Mouse (Mus musculus) heart, embryonic 11.5 days (tissue): ENCODE data around the gene Gabrr2. TPM values are rescaled to one million over a fixed set of nuclear protein-coding genes. Genes with fewer than 3 reads are reported as not detected.

Source experiments
- ATAC-seq: fragments of 200-750 bp; cut with Nextera tagmentation; replicated peaks from 2 replicates; pipeline ENCODE4 v1.8.0; 2017; ENCODE audit warnings: moderate library complexity; ENCODE audit not compliant: insufficient number of reproducible peaks, low FRiP score, low TSS enrichment
- H3K27ac ChIP-seq: fragments of 300-500 bp; sonication (generic); 2 replicates; pipeline ENCODE4 v1.5.1; 2014; ENCODE audit warnings: mild to moderate bottlenecking, low read depth, low read length
- H3K27me3 ChIP-seq: fragments of 300-500 bp; sonication (generic); 2 replicates; pipeline ENCODE4 v1.6.1; 2014; ENCODE audit warnings: mild to moderate bottlenecking, low read length, mixed read lengths; ENCODE audit not compliant: control insufficient read depth, insufficient read depth
- H3K36me3 ChIP-seq: fragments of 300-500 bp; sonication (generic); 2 replicates; pipeline ENCODE4 v1.6.1; 2014; ENCODE audit warnings: mild to moderate bottlenecking, low read length, moderate library complexity, mixed read lengths; ENCODE audit not compliant: control insufficient read depth, insufficient read depth
- H3K4me1 ChIP-seq: fragments of 300-500 bp; sonication (generic); 2 replicates; pipeline ENCODE4 v1.6.1; 2014; ENCODE audit warnings: low read length; ENCODE audit not compliant: control insufficient read depth, insufficient read depth
- H3K4me2 ChIP-seq: fragments of 300-500 bp; sonication (generic); 2 replicates; pipeline ENCODE4 v1.6.1; 2014; ENCODE audit warnings: mild to moderate bottlenecking, moderate library complexity
- H3K4me3 ChIP-seq: fragments of 300-500 bp; sonication (generic); 2 replicates; pipeline ENCODE4 v1.5.1; 2014; ENCODE audit warnings: low read depth, low read length
- H3K9ac ChIP-seq: fragments of 300-500 bp; sonication (generic); 2 replicates; pipeline ENCODE4 v1.6.1; 2014; ENCODE audit warnings: mild to moderate bottlenecking, low read depth, low read length, moderate library complexity
- H3K9me3 ChIP-seq: fragments of 300-500 bp; sonication (generic); replicated peaks from 2 replicates; pipeline ENCODE4 v1.6.1; 2016; ENCODE audit warnings: low read length; ENCODE audit not compliant: control insufficient read depth
- WGBS: fragments of 180-500 bp; shearing (Covaris S2); extraction: QIAGEN DNeasy Blood & Tissue Kit; methylation state at CpG from one replicate; pipeline ENCODE4 v1.1.7; 2014; ENCODE audit not compliant: insufficient replicate concordance; 5-methylcytosine and 5-hydroxymethylcytosine counted together
- polyA plus RNA-seq: library from polyadenylated mRNA; unstranded; fragments of >200 nt; fragmentation: Nextera tagmentation; extraction: Ambion mirVana; gene quantifications from 2 replicates; pipeline ENCODE4 v1.2.1, GENCODE M21; 2014

Gene Gabrr2
- polyA plus RNA-seq, result 0.16 and 0.31 TPM in 2 replicates

DNA sequence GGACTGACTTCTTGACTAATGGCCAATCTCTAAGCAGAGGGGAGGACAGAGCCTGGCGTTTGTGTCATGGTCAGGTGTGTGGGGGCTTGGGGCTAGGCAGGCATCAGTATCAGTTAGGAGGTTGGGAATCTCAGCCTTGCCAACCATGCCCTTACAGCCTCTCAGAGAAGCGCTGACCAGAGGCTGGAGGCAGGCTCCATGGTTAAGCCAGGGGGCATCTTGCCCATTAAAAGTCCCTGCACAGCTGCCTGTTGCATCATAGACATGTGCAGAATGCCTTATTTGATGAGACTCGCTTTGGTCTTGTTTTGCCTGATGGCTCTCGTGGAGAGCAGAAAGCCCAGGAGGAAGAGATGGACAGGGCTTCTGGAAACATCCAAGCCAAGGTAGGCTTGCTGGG lies at the start of gene Gabrr2:
TSS of gene Gabrr2 (plus strand) at position 19 of the 400 bp plus-strand sequence.
- Histone ChIP-seq H3K4me2 (no peak within 1 kb of the TSS), H3K27me3 (no peaks in the 10 kb centered on the region), H3K36me3 (no peaks in the 10 kb centered on the region), H3K27ac (no peak within 1 kb of the TSS), H3K9me3 (no peaks in the 10 kb centered on the region), H3K4me3 (no peak within 1 kb of the TSS), H3K4me1 (peaks cover 8% of the 10 kb centered on the region), H3K9ac (no peak within 1 kb of the TSS)
- ATAC-seq, result no peak
- WGBS, result 81% methylated on average over 4 of the region's 4 CpGs

- peak; percentile 52; the same call in 1 of the 2 replicates for ATAC-seq
Measured at GRCm38 (mm10) chr4:33018361-33018999, 44.3 kb upstream of the Gabrr2 start.

DNA sequence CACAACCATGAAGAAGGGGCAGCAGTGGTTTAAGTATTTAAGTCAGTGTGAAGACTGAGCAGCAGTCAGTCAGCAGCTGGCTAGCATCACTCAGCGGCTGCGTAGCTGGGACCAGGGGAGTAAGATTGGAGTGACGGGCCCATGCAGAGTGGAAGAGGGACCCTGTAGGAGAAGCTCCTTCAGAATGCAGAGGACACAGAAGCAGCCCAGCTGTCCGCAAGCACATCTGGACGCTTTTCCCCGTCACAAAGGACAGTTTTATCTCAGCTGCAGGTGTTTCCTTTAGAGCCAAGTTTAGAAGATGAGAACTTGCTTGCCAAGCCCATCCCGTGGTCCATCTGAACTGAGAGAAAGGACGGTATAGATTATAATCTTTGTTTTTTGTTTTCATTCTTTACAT lies 38.4 kb upstream of the Gabrr2 start:
- 0 out of 2 replicates have a peak, but pooled peaks cover 3% of the 10 kb centered on the region for H3K36me3 ChIP-seq
- H3K27me3 ChIP-seq, result no peaks in the 10 kb centered on the region
- ATAC-seq, result no peak
- H3K27ac ChIP-seq, result no peak overlapping the region
- 44% methylated on average over 8 of the region's 8 CpGs for WGBS
- no peak overlapping the region for H3K4me3 ChIP-seq
- no peaks in the 10 kb centered on the region for H3K9me3 ChIP-seq
- no peaks in the 10 kb centered on the region for H3K4me1 ChIP-seq
- no peak overlapping the region for H3K4me2 ChIP-seq
- no peak overlapping the region for H3K9ac ChIP-seq

More at GRCm38 (mm10) chr4:33018361-33018999, 44.3 kb upstream of the Gabrr2 start:
- Histone ChIP-seq H3K9ac (no peak overlapping the region), H3K4me3 (no peak overlapping the region), H3K4me1 (no peaks in the 10 kb centered on the region), H3K4me2 (no peak overlapping the region), H3K27ac (no peak overlapping the region), H3K9me3 (no peaks in the 10 kb centered on the region), H3K36me3 (peaks cover 14% of the 10 kb centered on the region), H3K27me3 (no peaks in the 10 kb centered on the region)
- WGBS, result 51% methylated on average over 9 of the region's 9 CpGs

GRCm38 (mm10) chr4:33029104-33029503 lies 33.7 kb upstream of the Gabrr2 start:
- Histone ChIP-seq H3K27me3 (no peaks in the 10 kb centered on the region), H3K9ac (no peak overlapping the region), H3K4me1 (peaks cover 8% of the 10 kb centered on the region), H3K27ac (no peak overlapping the region), H3K4me2 (no peak overlapping the region), H3K4me3 (no peak overlapping the region), H3K36me3 (no peaks in the 10 kb centered on the region), H3K9me3 (no peaks in the 10 kb centered on the region)
- ATAC-seq, result no peak
- WGBS, result 89% methylated on average over 7 of the region's 7 CpGs

DNA sequence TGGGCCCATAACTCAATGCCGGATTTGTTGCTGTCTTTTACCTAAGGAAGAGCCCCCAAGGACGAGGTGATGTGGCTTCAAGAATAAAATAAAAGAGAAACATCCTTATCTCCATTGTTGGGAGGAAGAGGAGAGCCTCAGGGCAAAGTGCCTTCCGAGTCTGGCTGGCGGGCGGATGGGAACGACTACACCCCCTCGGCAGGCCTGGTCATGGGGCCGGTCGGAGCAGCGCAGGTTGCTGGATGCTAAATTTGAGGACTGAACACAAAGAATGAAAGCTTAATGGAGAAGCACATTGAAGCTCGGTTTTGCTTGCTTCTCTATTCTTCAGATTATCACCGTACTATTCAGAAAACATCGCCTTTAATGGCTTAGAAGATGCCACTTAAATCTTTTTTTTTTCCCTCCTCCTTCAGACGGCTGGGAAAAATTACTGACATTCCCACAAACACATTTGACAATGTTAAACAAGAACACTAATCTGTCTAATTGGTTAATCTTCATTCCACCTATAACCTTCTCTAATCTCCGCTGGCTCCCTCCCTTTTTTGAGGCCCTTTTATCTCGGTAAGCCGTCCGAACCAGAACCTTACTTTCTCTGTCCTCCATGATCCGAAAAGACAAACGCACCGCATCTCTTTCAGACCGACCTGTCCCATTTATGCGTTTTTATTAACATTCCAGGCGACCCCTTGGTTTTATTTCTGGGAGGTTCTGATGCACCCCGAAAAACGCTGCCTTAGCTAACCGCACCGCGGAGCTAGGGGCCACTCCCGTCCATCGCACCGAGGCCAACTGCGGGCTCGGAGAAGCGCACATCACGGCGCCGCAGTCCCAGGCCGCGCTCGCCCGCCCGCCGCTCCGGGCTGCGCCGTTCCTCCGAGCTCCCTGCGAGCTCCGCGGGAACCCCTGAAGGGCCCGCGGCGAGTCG lies 32.3 kb upstream of the Gabrr2 start:
- peak overlapping the region; percentile 95 for H3K9ac ChIP-seq
- WGBS, result 2% methylated on average over 55 of the region's 55 CpGs
- peaks cover 3% of the 10 kb centered on the region for H3K36me3 ChIP-seq
- H3K4me1 ChIP-seq, result peaks cover 8% of the 10 kb centered on the region
- peak; percentile 65 for ATAC-seq
- peak overlapping the region; percentile 62 for H3K4me2 ChIP-seq
- H3K27ac ChIP-seq, result peak overlapping the region; percentile 82
- peak overlapping the region; percentile 73 for H3K4me3 ChIP-seq
- H3K9me3 ChIP-seq, result peaks cover 3% of the 10 kb centered on the region; the same call in 1 of the 2 replicates
- H3K27me3 ChIP-seq, result no peaks in the 10 kb centered on the region

- H3K27me3 ChIP-seq, result no peaks in the 10 kb centered on the region
- H3K27ac ChIP-seq, result peak within 1 kb of the TSS; percentile 82
- H3K36me3 ChIP-seq, result peaks cover 6% of the 10 kb centered on the region
- H3K9ac ChIP-seq, result peak within 1 kb of the TSS; percentile 95
- WGBS, result under 1% methylated on average over 97 of the region's 123 CpGs
- peak; percentile 97 for ATAC-seq
- H3K4me1 ChIP-seq, result peaks cover 8% of the 10 kb centered on the region
- peaks cover 5% of the 10 kb centered on the region; the same call in 1 of the 2 replicates for H3K9me3 ChIP-seq
- H3K4me3 ChIP-seq, result peak within 1 kb of the TSS; percentile 73
- peak within 1 kb of the TSS; percentile 62 for H3K4me2 ChIP-seq
Measured at GRCm38 (mm10) chr4:33031195-33031960, 31.4 kb upstream of the Gabrr2 start, which contains the start of gene Ube2j1. Ube2j1 (plus strand) TSS chr4:33031416.

DNA sequence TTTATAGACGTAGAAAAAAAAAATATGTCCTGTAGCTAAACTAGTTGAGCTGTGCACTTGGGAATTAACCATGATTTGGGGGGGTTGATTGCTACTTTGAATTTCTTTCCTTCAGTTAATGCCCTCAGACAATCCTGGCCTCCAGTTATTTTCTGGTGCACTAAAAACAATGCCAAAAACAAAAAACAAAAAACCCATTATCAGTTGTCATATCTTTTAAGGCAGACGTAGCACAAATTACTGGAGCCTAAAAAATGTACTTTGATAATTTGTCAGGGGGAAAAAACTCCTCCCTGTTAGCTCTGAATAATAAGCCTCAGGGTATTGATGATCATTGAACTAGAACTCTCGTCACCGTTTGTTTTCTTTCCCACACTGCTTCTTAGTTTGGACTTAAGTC lies 30.8 kb upstream of the Gabrr2 start:
- Histone ChIP-seq H3K9ac (peak overlapping the region; percentile 95), H3K27ac (peak overlapping the region; percentile 82), H3K4me2 (peak overlapping the region; percentile 62), H3K9me3 (peaks cover 5% of the 10 kb centered on the region; the same call in 1 of the 2 replicates), H3K27me3 (no peaks in the 10 kb centered on the region), H3K36me3 (peaks cover 6% of the 10 kb centered on the region), H3K4me3 (peak overlapping the region; percentile 73), H3K4me1 (peaks cover 8% of the 10 kb centered on the region)
- ATAC-seq, result no peak
- 27% methylated on average over 4 of the region's 4 CpGs for WGBS

DNA sequence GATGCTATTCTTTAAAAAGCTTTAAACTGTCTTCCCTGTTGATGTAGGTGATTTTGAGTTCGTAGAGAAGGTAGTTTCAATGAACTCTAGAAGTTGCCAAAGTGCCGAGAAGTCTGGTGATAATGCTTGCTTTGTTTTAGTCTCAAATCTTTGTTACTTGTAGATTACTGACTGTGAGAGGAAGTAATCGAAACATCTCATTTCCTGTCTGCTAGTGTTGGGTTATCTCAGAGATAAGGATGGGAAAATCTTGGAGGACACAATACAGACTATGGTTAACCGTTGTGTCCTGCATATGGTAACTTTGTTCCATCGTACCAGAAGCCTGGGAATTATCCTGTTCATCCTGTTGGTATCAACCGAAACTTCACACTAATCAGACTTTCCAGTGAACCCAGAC lies 29.3 kb upstream of the Gabrr2 start:
- Histone ChIP-seq H3K9me3 (peaks cover 5% of the 10 kb centered on the region; the same call in 1 of the 2 replicates), H3K9ac (no peak overlapping the region), H3K27ac (no peak overlapping the region), H3K27me3 (no peaks in the 10 kb centered on the region), H3K4me2 (no peak overlapping the region), H3K4me3 (no peak overlapping the region), H3K36me3 (peaks cover 6% of the 10 kb centered on the region), H3K4me1 (peaks cover 8% of the 10 kb centered on the region)
- 41% methylated on average over 6 of the region's 6 CpGs for WGBS
- no peak for ATAC-seq
